Mouse (Mus musculus): ENCODE measurements around the gene Krtap28-10.
"Not testable (repeated sequence)": the region's sequence is repeated elsewhere in the genome, so short reads cannot be mapped to it uniquely, and the experiment has no call there.

The Krtap28-10 gene

DNA sequence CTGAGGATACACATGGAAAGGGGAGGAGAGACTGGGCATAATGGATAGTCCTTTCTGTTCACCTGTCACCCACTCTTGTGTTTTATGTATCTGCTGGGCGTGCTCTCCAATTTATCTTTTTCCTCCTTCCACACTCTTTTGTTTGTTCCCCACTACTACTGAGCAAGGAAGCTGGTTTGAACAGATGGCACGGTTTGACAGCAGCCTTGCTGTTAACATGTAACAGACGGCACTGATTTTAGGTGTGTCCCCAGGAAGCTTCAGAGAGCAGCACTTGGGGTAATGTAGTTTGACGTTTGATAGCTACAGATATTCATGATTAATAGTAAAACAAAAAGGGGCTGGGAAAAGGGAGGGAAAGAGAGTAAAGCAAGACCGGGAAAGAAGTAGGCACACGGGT, 34.8 kb downstream of the Krtap28-10 start:
- DNase-seq = no peak

DNA sequence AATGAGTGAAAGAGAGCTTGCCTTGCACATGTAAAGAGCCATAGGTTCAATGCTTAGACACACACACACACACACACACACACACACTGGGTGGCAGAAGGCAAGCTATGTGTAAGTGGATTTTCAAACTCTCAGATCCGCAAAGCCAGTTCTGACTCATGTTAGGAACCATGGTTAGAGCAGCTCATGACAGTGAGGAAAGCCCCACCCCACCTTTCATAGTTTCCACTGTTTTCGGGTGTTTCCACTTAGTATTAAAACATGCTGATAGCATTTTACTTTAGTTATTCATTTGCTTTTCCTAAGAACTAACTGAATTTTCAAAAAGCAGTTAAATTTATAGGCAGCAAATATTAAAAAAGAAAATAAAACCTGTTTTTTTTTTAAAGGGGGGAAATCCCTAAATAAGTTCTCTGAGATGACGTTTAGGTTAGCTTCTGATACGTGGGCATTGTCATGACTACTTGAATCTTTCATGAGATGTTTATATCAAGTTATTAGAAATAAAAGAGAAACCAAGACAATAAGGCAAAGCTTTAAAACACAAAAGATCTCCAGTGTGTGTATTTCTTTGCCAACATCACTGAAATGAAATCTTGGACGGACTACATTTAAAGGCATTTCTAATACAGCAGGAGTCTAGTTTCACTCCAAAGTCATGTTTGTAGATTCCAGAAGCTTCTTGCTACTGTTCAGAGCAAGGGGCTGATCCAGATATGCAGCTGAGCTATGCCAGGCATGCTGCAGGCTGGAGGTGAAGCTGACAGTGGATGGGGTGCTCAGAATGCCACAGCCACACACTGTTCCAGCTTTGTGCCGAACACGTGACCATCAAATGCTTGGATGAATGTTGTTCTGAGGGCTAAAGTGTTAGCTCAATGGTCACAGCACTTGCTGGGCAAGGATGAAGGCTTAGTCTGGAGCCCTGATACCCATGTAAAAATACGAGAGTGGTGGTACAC, 35.8 kb downstream of the Krtap28-10 start:
- peak; percentile 31 to 33 for DNase-seq

DNA sequence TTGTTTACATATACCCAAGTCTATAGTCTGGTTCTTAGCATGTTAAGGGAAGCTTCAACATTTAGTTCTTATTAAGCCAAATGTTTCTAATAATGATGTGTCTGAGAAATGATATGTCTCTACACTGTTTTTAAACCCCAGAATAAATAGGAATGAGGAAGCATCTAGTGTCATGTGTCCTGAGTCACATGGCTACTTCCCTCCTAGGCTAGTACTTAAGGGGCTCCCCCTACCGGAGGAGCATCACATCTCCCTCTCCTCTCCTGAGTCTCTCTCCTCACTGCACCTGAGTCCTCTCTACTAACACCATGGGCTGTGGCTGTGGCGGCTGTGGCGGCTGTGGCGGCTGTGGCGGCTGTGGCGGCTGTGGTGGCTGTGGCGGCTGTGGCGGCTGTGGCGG, 42.0 kb downstream of the Krtap28-10 start, which contains the start of gene Gm47959:
TSS of gene Gm47959 (plus strand) at position 243 of the 400 bp plus-strand sequence.
- not testable (repeated sequence) for DNase-seq

DNA sequence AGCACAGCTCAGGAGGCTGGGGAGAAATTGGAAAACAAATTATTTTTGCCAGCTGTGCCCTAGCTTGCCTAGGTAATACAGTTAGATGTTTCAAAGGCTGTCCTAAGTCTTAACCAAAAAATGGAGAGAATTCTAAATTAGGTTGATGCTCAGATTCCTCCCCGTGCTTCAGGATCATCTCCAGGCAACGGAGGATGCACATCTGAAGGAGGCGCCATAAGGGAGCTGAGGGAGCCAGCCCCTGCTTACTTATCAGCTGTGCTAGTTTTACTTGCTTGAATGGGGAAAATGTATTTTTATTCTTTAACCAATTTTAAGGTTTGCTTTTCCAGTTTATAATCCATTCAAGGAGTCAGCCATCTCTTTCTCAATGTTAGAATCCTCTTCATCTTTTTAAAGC, 48.3 kb downstream of the Krtap28-10 start:
- DNase-seq = no peak

DNA sequence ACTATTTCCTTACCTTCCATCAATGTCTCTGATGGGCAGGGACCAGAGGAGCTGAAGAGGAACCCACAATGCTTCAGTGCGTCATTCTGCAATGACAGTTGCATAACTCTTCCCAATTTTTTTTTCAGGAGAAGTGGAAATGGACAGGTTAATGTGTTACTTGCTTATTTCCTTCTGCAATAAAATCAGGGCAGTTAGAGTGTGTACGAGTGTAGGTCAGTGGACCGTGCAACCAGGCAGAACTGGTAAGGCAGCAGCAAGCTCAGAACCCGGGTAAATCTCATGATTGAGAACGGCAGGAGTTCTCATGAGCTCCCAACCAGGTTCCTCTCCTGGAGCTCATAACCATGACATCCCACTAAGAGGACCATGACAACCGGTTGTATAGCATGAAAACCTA, 50.2 kb downstream of the Krtap28-10 start:
- no peak for DNase-seq

DNA sequence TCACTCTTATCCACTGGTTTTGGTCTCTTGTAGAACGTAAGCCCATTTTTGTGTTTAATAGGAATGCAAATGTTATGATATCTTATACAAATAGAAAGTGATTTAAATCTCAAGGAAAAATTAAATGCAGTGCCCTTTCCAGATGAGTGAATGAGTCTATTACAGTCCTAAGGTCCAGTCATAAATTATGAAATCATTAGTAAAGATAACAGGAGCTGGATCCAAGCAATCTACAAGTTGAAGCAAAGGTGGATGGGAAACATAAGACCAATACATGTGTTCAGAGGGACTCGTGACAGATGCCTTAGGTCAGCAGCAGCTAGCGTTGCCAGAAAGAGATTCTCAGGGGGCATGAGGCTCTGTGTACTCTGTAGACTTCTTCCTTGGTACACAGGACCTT, 50.7 kb downstream of the Krtap28-10 start:
- DNase-seq = no peak
